Mouse (Mus musculus) naive thymus-derived CD4-positive, alpha-beta T cell, adult 2 months (primary cell): Measurements from ENCODE around the gene Vasp.

Experiments
- DNase-seq: peaks from one replicate; pipeline ENCODE4 v3.0.0-alpha.2; 2011; ENCODE audit warnings: low read depth

Gene Vasp

DNA sequence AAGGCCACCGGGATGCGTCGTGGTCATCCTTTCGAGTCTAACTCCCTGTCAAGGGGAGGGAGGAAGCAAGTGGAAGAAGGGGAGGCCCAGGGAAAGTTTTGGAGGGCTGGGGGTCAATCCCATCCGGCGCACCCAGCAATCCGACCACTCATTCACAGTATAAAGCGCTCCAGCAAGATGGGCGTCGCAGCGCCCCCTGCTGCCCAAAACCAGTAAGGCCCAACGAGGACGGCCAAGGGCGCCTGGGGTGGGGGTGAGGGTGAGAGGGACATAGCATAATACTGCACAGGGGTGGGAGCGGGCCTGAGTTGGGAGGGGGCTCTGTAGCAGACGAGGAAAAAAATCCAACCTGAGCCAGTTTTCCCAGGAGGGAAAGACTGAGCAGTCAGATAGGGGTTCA, 32.2 kb upstream of the Vasp start:
- DNase-seq: peak; percentile 92

DNA sequence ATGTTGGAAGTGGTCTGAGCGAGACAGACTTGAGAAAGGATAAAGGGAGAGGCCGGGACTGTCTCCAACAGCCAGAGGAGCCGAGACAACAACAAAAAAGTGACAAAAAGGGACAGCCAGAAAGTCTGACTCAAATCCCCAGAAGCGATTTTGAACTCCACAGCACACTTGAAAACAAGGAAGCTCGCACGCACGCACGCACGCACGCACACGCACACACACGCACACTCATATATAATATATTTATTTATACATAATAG, 31.4 kb upstream of the Vasp start:
- no peak for DNase-seq

DNA sequence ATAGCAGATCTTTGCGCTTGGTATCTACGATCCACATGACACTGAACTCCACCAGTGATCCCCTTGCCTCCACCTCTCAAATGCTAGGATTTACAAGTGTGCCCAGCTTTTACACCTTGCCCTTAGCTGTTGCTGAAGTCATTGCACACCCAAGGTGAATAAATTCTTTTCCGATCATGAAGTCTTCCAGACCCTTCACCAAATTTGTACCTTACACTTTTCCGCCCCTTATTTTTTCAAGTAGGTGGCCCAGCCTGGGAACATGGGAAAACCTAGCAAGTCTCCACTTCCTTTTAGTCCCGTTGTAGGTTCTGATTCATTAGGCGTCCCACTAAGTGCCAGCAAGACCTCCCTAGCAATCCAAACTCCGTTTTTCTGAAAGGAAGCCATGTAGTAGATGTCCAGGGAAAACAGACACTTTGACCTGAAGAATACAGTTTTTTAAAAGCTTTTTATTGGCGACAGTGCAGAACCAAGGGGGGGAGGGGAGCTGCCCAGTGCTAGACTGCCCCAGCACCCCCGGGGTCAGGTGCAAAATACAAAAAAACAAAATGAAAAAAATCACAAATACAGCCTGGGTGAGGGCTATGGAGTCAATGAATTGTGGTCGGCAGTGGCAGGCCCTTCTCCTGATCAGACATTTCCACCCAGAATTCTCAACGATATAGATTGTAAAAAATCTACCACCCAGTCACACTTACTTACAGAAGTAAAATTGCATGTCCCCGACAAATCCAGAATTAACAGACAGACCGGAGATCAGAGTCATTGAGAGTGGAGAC, 30.8 kb upstream of the Vasp start:
- DNase-seq: peak; percentile 60

DNA sequence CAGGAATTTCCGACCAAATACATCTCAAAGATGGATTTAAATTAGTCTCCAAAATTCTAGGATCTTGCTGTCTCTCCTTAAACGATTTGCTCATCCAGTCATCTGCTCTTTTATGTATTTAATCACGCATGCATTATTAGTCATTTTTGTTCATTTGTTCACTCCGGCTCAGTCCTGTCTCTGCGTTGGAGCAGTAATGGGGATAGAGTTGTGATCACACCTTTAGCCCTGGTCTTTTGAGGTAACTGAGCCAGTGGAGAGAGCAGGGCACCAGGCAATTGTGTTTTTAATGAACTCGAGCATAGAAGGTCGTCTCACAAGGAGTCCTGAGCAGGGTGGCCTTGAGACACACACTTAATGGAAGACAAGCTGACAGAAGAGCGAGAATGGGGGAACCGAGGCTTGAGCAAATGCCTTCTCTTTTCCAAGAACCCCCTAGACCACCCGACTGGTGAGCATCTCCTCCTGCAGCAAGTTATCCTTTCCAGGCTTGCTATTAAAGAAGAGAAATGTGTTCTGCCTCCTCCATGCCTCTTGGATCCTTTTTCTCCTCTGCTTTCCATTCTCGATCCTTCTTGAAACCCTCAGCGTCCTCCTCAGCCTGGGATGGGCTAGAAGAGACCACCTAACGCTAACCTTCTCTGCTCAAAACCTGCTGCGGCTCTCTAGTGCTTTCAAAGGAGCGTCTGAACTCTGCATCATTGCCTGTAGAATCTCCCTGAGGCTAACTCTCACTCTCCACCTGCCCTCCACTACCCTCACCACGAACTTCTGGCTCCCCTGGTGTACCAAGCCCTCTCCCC, 30.0 kb upstream of the Vasp start:
- no peak for DNase-seq

DNA sequence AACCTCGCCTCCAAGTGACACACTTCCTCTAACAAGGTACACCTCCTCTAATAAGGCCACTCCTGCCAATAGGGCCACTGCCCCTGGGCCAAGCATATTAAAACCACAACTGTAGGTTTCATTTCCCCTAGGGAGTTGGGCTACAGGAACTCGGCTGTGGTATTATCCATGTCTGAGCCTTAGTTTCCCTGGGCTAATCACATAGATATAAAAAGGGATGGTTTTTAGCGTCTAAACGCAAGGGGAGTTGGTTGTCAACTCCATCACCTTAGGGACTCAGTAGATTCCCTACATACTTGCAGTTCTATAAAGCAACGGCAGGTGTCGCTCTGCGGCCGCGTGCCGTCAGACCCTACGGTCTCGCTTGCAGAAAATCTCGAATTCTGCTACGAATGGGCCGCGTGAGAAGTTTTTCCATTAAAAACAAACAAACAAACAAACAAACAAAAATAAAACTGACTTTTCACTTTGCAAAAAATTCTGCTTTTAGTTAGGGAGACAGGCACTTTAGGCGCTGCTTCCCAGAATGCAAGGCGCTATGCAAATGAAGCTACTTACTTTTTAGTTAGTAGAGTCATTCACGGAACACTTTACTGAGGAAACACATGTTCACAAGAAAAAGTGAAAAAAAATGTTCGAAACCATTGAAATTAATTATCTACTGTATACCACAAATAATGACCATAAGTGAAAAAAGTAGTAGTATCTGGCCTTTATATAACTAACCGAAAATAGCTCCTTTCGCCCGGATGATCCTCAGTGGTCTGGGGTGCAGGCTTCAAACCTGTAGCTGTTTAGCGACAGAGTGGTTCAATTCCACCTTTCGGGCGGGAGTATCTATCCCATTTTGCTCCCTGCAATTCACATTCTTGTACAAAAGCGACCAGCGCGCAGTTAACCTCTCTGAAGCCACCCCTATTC, 29.1 kb upstream of the Vasp start:
- peak; percentile 95 for DNase-seq

DNA sequence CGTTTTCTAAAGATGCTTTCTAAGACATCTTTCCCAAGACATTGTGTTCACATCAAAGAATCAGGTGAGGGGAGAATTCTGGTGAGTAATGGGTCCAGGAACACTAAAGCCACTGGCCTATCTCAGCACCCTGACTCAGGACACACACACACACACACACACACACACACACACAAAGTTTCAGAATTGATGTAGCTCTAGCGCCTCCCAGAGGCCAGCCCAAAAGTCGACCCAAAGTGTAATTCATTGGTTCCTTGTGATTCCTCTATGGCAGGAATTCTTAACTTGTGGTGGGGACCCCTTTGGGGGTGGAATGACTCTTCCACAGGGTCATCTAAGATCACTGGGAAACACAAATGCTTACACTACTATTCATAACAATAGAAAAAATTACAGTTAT, 27.6 kb upstream of the Vasp start:
- DNase-seq: peak; percentile 80

DNA sequence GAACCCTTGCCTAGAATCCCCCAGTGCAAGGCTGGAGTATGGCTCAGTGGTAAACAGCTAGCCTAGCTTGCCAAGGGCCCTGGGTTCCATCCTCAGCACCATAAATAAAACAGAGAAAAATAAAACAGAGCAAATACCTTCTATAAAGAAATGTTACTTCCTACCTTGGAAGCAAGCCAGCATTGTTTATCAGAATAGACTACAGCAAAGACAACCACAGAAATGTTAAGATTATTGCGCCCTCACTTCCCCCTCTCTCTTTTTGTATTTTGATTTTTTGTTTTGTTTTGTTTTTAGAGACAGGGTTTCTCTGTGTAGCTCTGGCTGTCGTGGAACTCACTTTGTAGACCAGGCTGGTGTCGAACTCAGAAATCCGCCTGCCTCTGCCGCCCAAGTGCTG, 26.2 kb upstream of the Vasp start:
- no peak for DNase-seq

DNA sequence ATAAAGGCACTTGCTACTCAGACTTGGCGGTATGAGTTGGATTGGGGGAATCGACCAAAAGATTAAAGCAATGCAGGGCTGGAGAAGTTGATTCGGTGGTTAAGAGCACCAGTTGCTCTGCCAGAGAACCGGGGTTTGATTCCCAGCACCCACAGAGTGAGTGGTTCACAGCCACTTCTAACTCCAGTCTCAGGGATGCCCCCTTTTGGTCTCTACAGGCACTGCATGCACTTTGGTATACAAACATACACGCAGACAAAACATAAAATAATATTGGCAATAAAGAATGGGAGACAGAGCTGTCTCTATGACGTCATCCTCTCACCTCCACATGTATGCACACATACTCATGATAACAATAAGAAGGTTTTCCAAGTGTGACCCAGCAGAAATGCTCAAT, 25.4 kb upstream of the Vasp start:
- no peak for DNase-seq

DNA sequence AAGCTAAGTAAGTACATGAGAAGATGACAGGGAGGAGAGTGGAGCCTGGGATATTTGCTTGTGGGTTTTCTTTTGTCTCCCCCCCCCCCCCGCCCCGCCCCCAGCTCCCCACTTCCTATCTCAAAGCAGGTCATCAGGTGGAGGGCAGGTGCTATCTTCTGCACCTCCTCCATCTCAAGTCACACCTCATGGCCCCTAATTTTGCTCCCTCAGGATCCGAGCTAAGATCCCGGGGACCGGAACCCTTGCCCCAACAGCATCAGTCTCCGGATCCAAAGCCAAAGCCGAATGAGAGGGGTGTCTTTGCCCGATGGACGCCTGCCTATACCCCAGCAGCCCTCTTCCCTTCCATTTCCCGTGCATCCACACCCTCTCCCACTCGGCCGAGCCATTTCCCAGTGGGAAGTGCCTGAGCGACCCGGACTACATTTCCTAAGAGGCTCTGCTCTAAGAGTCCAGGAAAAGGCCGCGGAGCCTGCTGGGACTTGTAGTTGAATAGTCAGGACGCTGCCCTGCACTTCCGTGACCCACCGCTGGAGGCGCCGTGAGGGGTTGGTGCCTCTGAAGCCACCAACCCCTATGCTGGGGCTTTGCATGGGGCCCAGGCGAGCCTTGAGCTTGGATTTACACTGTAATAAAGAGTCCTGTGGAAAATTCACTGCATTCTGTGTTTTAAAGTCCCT, 24.0 kb upstream of the Vasp start:
- peak; percentile 94 for DNase-seq

DNA sequence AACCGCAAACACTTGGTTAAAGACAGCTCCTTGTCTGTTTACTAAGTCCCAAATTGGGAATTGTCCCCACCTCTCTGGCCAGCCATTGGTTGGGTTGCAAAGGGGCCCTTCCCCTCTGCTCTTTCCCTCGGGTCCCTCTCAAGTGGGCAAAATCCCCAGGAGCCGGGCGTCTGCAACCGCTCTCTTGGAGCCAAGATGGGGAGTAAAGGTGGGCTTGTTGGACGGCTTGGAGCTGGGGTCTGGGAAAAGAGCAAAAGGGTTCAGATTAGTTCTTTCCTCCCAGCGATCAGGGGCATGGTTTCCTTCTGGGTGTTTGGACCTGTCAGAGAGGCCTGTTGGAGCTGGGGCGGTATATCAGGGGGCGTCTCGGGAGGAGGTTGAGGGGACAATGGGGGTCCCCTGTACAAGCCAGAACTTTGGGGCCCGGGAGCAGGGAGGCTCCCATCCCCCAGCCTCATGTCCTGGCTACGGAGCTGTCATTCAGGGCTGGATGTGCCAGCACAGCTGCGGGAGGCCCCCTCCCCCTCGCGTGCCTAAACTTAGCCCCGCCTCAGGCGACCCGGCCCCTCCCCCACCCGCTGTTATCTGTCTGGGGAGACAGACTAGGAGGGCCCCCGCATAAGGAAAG, 19.5 kb upstream of the Vasp start:
- no peak for DNase-seq

DNA sequence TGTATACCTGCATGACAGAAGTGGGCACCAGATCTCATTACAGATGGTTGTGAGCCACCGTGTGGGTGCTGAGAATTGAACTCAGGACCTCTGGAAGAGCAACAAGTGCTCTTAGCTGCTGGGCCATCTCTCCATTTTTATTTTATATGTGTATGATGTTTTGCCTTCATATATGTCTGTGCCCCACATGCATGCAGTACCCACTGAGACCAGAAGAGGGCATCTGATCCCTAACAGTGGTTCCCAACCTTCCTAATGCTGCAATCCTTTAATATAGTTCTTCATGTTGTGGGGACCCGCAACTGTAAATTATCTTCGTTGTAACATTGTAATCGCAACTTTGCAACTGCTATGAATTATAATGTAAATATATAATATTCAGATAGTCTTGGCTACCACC, 13.1 kb upstream of the Vasp start:
- peak; percentile 79 for DNase-seq

DNA sequence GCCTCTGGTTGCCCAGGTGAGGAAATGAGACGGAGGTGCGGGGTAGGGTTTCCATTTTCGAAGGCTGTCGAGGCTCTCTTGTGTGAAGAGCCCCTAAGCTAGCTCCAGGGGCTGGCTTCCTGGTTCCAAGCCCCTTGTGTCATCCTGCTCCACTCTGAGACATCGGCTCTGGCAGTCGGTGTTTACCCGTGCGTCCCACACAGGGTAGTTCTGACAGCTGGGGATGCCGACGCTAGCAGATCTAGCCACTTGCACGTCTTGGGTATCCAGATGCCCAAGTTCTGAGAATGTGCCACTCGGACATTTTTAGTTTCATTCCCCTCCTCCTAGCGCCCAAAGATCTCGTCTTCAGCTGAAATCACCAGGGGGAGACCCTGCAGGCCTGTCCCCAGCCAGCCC, 11.8 kb upstream of the Vasp start:
- DNase-seq: no peak

DNA sequence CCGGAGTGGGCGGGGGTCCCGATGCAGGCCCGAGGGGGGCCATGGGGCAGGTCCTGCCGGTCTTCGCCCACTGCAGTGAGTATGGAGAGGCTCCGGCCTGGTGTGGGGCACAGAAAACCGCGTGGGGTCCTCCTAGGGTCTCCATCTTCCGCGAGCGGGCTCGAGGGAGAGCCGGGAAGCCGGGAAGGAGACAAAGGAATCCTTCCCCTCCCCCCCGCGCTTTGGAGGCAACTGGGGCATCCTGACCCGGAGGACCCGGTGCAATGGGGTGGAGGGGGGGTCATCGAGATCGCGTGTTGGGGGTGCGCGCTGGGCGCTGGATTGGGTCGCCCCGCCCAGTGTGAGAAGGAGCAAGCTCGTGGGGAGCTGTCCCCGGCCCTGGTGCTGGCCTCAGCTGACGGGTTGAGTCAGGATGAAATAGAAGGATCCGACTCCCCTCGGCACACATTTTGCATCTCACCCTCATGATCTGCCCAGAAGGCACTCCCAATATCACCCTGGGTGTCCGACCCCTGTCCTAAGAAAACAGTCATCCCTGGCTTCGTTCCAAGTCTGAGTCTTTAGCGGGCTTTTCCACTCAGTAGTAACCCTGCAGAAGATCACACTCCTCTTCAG, 11.3 kb upstream of the Vasp start:
- peak; percentile 65 for DNase-seq

DNA sequence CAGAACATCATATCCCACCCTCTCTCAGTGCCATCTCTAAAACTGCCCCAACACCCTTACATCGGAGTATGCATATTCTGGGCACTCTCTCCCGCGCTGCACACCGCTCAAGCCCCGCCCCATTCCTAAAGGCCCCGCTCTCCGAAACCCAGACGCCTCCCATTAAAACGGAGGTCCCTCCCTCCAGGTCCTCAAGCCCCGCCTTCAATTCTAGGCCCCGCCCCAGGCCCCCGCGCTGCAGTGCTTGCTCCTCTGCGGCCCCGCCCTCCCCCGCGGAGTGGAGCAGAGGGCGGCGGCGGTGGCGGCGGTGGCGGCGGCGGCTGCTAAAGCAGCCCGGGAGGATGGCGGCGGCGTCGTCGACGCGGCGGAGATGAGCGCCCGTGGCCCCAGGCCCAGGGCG, 10.8 kb upstream of the Vasp start, which contains the start of gene Rtn2:
Rtn2 (plus strand) TSS at position 240 of the 400 bp plus-strand sequence.
- DNase-seq: peak; percentile 85

DNA sequence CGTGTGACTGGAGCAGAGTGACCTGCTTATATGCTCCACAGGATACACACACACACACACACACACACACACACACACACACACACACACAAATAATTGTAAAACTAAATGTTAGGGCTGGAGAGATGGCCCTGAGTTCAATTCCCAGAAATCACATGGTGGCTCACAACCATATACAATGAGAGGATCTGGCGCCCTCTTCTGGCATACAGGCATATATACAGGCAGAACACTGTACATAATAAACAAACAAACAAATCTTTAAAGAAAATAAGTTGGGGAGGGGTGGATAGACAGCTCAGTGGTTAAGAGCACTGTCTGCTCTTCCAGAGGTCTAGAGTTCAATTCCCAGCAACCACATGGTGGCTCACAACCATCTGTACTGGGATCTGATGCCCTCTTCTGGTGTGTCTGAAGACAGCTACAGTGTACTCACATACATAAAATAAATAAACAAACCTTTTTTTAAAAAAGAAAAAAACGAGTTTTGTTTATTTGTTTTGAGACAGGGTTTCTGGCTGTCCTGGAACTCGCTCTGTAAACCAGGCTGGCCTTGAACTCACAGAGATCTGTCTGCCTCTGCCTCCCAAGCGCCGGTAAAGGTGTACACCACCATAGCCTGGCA, 10.2 kb upstream of the Vasp start:
- peak; percentile 81 for DNase-seq

DNA sequence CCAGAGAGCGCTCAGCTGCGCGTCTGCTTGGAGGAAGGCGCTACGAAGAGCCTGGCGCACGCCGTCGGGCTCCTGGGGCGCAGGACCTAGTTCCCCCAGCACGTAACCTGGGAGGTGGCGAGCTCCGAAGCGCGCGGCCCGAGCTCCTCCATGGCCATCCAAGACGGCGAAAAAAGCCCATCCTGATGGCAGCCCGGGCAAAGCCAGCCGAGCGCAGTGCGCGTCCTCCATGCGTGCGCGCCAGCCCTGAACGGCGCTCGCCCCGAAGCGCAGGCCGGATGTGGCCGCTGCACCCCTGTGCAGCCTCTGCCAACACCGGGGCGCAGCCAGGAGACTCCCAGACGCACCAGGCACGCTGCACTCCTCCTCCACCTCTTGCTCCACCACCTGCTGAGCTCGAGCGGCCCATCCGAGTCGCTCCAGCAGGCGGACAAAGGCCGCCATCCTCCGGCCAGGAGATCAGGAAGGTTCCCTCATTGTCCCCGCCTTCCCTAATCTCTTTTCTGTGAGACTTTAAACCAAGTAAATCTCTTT, 8.0 kb upstream of the Vasp start, which contains the start of gene Ppm1n:
Ppm1n (minus strand) TSS at position 484 of the 534 bp plus-strand sequence.
- peak; percentile 72 for DNase-seq

DNA sequence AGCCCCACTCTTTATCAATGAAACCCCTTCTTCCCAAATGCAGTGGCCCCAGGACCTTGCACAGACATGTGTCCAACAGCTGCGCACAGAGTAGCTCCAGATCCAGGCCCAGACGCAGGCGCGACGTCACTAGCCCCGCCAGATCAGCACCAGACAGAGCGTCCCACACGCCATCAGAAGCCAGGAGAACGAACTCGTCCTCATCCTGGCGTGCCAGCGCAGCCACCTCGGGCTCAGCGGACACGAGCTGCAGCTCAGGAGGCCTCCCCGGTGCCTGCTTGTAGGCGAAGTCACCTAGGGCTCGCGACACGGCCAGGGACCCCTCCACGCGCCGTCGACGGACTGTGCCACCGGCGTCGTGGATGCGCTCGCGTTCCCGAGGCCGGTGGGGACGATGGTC, 7.4 kb upstream of the Vasp start:
- DNase-seq: no peak

DNA sequence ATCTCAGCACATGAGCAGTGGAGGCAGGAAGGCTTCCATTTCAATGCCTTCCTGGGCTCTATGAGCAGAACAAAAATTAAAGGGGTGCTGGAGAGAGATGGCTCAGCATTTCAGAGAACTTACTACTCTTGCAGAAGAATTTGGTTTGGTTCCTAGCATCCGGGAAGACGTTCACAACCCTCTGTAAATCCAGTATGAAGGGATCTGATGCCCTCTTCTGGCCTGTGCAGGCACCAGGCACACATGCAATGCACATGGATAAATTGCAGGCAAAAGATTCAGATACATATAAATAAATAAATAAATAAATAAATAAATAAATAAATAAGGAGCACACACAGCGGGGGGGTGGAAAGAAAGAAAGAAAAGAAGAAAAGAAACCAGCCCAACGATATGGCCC, 4.6 kb upstream of the Vasp start:
- peak; percentile 47 for DNase-seq

DNA sequence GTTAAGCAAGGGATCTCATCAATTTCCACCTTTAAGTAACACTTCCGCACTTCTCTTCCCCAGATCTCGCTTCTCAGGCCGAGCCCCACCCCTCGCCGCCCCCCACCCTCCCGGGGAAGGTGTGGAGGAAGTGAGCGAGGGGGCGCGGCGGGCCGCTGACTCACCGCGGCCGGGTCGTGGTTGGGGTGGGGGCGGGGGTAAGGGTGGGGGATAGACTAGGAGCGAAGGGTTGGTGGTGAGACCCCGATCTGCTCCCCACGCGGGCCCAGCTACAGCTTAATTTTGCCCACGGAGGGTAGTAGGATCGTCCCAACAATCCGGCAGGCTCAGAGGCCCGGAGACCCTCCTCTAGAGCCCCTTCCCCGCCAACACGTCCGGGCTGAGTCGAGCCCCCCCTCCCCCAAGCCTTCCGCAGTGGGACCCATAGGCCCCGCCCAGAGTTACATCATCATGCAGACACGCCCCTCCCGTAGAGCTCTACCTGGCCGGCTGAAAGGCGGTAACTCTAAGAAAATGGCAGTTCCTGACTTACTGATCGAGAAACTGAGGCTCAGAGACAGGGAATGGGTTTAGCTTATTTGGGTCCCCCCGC, 652 bp upstream of the Vasp start:
- peak; percentile 95 for DNase-seq
